Mouse (Mus musculus) thymus, adult 2 months (tissue): Measurements from ENCODE around the gene Tut4. TPM values are rescaled to one million over a fixed set of nuclear protein-coding genes. Genes with fewer than 3 reads are reported as not detected.

Source experiments
- DNase-seq: peaks from one replicate; pipeline ENCODE4 v3.0.0; 2021
- H3K27ac ChIP-seq: fragments of 200-500 bp; 2 replicates; pipeline ENCODE4 v1.5.1; 2012; ENCODE audit warnings: low read length, control low read depth; ENCODE audit not compliant: control insufficient read depth, insufficient read depth
- H3K27me3 ChIP-seq: fragments of 200-500 bp; 2 replicates; pipeline ENCODE4 v1.6.1; 2012; ENCODE audit warnings: mild to moderate bottlenecking, low read length, moderate library complexity, mixed read lengths; ENCODE audit not compliant: control insufficient read depth, insufficient read depth
- H3K36me3 ChIP-seq: fragments of 200-500 bp; 2 replicates; pipeline ENCODE4 v1.6.1; 2012; ENCODE audit warnings: mild to moderate bottlenecking, low read length, moderate library complexity; ENCODE audit not compliant: control insufficient read depth, insufficient read depth
- H3K4me1 ChIP-seq: fragments of 200-500 bp; replicated peaks from 2 replicates; pipeline ENCODE4 v1.6.1; 2012; ENCODE audit warnings: low read length; ENCODE audit not compliant: control insufficient read depth, insufficient read depth
- H3K4me3 ChIP-seq: fragments of 200-500 bp; 2 replicates; pipeline ENCODE4 v1.5.1; 2012; ENCODE audit warnings: mild to moderate bottlenecking, low read length, control low read depth, moderate library complexity; ENCODE audit not compliant: control insufficient read depth, insufficient read depth
- CTCF ChIP-seq: fragments of 200-500 bp; IDR thresholded peaks from 2 replicates; pipeline ENCODE4 v1.5.1; 2012; ENCODE audit warnings: mild to moderate bottlenecking, control low read depth, low read length, moderate library complexity, borderline replicate concordance; ENCODE audit not compliant: control insufficient read depth, poor library complexity, insufficient read depth; ENCODE audit errors: extremely low read depth
- POLR2A ChIP-seq: fragments of 200-500 bp; IDR thresholded peaks from 2 replicates; pipeline ENCODE4 v1.6.1; 2012; ENCODE audit warnings: mild to moderate bottlenecking, low read length, control low read depth, moderate library complexity; ENCODE audit not compliant: control insufficient read depth, poor library complexity, insufficient read depth; ENCODE audit errors: extremely low read depth
- WGBS: fragments of 180-500 bp; shearing (Covaris S2); methylation state at CpG from one replicate; pipeline ENCODE4 v1.1.7; 2018; 5-methylcytosine and 5-hydroxymethylcytosine counted together
- polyA plus RNA-seq: library from polyadenylated mRNA; depleted of rRNA; stranded (reverse); fragments of >200 nt; gene quantifications from 2 replicates; pipeline ENCODE4 v1.2.3, GENCODE M21; 2012

Gene Tut4
- polyA plus RNA-seq, 1 experiment, result 93.5 TPM

DNA sequence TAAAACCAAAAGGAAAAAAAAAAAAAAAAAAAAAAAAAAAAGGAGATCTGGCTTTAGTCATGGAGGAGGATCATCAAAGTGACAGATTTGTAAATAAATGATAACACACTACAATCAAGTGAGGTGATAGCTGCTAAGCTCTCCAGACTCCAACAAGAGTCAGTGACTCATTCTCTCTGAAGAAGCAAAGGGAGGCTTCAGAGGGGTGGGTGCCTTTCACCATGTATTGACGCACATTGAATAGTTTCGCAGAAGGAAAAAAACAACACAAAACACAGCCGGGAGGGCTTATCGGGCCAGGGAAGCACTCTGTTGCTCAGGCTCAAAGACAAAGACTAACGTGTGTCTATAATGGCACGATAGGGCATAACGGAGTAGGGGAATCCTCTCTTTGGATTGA is 11.1 kb upstream of the Tut4 start:
- H3K4me3 ChIP-seq, result no peak overlapping the region
- WGBS, result 90% methylated on average over 7 of the region's 7 CpGs
- no peak overlapping the region for H3K27ac ChIP-seq
- TF ChIP-seq POLR2A (no peak), CTCF (no peak)
- H3K36me3 ChIP-seq, result no peaks in the 10 kb centered on the region
- H3K27me3 ChIP-seq, result no peaks in the 10 kb centered on the region
- no peaks in the 10 kb centered on the region for H3K4me1 ChIP-seq
- no peak for DNase-seq

DNA sequence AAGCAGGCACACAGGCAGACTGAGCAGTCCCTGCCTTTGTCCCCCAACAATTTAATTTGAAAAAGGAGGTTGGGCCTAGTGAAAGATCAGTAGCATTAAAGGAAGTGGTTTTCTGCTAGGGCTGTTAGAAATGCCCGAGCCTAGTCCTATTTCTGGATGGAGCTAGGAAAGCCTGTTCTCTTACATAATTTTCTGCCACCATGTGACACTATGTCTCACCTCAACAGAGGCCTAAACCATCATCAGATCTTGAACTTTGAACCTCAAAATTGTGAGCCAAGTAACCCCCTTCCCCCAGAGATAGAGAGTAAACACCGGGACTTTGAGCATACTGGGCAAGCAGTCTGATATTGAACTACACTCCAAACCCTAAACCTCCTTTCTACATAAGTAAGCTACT is 3.2 kb upstream of the Tut4 start:
- H3K36me3 ChIP-seq, result no peaks in the 10 kb centered on the region
- peaks cover 2% of the 10 kb centered on the region; the same call in 1 of the 2 replicates for H3K4me1 ChIP-seq
- WGBS, result 22% methylated on average over 2 of the region's 2 CpGs
- H3K27ac ChIP-seq, result no peak overlapping the region
- no peak for DNase-seq
- TF ChIP-seq POLR2A, result no peak
- TF ChIP-seq CTCF, result no peak
- no peak overlapping the region for H3K4me3 ChIP-seq
- H3K27me3 ChIP-seq, result no peaks in the 10 kb centered on the region

DNA sequence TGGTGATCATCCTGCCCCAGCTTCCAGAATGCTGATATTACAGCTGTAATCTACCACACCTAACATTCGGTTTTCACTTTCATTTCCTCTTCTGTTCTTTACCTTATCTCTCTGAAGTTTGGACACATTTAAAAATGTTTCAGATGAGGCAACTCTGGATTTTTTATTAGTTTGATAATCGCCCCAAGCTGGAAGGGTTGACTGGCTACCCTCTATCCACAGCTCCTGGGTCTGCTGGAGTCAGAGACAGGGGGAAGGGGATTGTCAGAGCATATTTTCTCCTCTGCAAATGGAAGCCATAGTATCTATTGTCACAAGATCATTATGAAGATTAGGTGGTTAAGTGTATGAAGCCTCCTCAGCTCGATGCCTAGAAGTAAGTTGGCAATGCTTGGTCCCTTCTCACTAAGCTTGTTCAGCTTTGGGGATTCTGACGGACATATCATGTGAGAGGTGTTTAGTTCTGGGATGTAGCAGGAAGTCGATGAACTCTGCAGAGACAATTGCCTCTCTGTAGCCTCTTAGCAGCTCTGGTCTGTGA is 955 bp upstream of the Tut4 start:
- H3K27me3 ChIP-seq, result no peaks in the 10 kb centered on the region
- peak overlapping the region; percentile 33 for H3K27ac ChIP-seq
- DNase-seq, result peak; percentile 8
- TF ChIP-seq POLR2A, result no peak
- TF ChIP-seq CTCF, result no peak
- 13% methylated on average over 5 of the region's 5 CpGs for WGBS
- H3K4me3 ChIP-seq, result no peak overlapping the region
- no peaks in the 10 kb centered on the region for H3K36me3 ChIP-seq
- H3K4me1 ChIP-seq, result peaks cover 2% of the 10 kb centered on the region; the same call in 1 of the 2 replicates

DNA sequence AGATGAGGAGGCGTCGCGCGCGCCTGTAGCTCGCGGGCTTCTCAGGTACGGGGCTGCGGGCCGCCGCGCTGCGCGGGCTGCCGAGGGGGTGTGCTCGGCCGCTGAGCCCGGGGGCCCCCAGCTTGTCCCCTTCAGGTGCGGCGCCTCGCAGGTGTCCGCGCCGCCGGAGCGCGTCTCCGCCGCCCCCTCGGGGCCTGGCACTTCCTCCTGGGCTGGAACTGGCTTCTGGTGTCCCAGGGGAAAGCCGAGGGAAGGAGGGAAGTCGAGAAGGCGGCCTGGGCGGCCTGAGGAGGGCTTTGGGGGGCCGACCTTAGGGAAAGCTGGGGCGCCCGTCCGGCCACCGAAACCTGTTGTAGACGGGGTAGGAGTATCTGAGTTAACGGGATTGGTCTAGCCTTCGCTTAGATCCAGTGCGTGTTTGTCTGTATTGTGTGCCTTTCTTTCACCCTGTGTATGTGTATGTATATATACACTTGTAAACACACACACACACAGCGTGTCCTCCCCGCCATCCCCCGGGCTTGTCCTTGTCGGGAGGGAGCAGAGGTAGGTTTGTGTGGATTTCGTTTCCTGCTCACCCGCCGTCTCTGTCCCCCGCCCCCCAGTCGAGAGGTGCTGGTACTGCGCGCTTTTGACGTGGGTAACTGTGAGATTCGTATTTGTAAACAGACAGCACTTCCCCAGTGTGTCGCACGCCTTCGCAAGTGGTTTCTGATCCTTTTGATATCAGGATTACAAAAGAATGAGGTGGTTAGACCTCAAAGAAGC is 1.1 kb downstream of the Tut4 start:
- peak; percentile 69; the same call in 1 of the 2 replicates for TF ChIP-seq POLR2A
- peak; percentile 59; the same call in 1 of the 2 replicates for TF ChIP-seq CTCF
- H3K4me1 ChIP-seq, result peaks cover 2% of the 10 kb centered on the region; the same call in 1 of the 2 replicates
- H3K27me3 ChIP-seq, result no peaks in the 10 kb centered on the region
- H3K27ac ChIP-seq, result peak overlapping the region; percentile 92
- H3K4me3 ChIP-seq, result peak overlapping the region; percentile 92
- WGBS, result under 1% methylated on average over 59 of the region's 59 CpGs
- H3K36me3 ChIP-seq, result no peaks in the 10 kb centered on the region
- peak; percentile 89 for DNase-seq

GRCm38 (mm10) chr4:108461262-108461903 is 2.2 kb downstream of the Tut4 start:
- WGBS, result 6% methylated on average over 5 of the region's 5 CpGs
- Histone ChIP-seq H3K4me1 (0 out of 2 replicates have a peak, but pooled peaks cover 2% of the 10 kb centered on the region), H3K27me3 (no peaks in the 10 kb centered on the region), H3K36me3 (no peaks in the 10 kb centered on the region), H3K27ac (no peak overlapping the region), H3K4me3 (no peak overlapping the region)
- TF ChIP-seq POLR2A (no peak), CTCF (no peak)
- no peak for DNase-seq

GRCm38 (mm10) chr4:108473586-108473985 is 14.4 kb downstream of the Tut4 start:
- H3K4me1 ChIP-seq, result no peaks in the 10 kb centered on the region
- no peaks in the 10 kb centered on the region for H3K36me3 ChIP-seq
- no peak overlapping the region for H3K4me3 ChIP-seq
- H3K27ac ChIP-seq, result no peak overlapping the region
- WGBS, result 92% methylated on average over 2 of the region's 2 CpGs
- TF ChIP-seq CTCF, result no peak
- no peaks in the 10 kb centered on the region for H3K27me3 ChIP-seq
- no peak for DNase-seq
